Mouse (Mus musculus) ovary, postnatal 10 days (tissue): ENCODE measurements at regions not wholly inside any gene's neighbourhood (a gene's known extent, or its start where the extent isn't known, plus 50 kb on each side); places are given as distances from the start of the nearest gene placed in this dataset.

ENCODE experiments used
- DNase-seq: peaks from one replicate; pipeline ENCODE4 v3.0.0; 2022; ENCODE audit warnings: low spot score

DNA sequence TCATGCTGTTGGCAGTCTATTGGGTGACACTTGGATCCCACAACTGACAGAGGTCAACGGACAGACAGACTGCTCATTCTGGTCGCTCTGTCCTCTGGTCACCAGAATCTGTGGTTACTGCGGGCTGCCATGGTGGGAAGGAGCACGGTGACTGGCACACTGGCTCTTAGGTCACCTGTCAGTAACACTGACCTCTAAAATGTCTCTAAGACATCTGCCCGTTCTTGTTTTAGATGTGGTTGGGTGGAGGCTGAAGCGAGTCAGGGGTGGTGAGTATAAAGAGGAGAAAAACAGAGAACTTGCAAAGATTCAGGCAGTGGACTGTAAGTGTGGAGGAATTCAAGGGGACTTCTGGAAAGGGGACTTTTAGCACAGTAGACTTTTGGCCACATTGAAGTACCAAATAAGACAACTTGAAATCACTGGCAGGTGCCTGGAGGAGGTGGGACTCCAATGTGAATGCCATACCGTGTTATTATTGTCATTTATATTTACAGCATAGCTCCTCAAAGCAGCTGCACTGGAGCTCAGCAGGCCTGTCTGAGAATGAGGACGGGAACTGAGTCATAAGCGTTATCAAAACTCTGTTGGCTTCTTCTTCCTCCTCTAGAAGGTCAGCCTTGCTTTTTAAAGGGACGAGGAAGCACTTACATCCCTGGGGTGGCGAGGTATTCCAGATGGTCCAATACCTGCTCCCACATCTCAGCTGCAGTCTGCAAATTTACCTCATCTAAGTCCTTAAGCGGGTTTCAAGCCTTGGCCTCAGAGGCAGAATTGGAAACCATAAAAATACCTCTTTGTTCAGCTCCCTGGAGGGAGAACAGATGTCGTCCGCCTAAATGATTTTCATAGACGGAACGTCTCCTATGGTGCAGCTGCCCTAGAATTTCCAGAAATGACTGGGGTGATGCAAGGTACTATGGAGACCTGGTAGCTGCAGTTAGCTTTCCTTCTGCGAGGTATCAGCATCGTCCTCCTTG is 351.3 kb downstream of the Nuak1 start:
- DNase-seq: no peak

DNA sequence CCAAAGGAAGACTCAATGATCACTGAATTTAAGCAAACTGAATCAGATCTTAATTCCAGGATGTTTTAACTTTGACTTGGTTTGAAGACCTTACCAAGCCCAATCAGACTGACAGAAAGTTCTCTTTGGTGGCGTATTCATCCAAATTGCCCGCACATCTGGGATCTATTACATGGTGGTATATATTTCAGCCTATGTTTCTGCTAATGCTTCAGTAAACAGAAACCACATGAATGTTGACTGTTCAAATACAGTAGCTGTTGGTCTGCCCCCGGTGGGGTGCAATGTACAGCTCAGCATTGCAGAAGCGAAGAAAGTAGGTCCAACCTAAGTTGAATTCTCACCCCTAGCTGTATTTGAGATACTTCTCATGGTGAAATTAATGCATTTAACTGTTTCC is 346.5 kb downstream of the Nuak1 start:
- DNase-seq: no peak

DNA sequence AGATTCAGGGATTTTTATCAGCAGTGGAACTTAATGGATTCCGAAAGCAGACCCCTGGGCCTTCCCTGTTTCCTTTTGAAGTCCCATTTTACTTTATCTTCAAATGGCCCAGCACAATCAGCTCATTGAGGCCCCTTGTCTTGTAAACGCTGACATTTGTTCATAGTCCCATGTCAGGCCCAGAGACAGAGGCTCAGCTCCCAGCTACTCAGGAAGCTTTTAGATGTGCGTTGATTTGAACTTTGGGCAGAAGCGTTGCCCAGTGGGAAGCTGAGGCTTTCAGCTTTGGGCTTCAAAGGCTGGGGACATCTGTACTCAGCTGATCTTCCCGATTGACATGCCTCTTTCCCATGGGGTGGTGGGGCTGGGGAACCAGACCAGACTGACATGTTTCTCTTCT is 343.2 kb downstream of the Nuak1 start:
- DNase-seq: no peak

DNA sequence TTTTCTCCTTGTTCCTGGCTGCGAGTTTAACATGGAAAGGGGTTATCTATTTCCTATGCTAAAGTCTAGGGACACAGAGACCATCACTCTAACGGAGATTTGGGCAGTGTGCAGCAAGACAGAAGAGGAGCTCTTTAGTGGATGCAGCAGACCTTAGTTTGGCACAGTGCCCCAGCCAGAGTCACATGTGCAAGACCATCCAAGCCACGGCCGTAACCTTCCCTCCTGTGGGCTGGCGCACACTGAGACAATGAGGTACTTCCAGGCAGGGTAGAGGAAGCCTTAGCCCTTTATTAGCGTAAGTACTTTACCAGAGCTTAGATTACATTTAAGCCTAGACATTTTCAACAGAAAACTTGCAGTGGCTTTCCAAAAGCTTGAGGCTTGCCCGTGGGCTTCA is 336.4 kb downstream of the Nuak1 start:
- no peak for DNase-seq

DNA sequence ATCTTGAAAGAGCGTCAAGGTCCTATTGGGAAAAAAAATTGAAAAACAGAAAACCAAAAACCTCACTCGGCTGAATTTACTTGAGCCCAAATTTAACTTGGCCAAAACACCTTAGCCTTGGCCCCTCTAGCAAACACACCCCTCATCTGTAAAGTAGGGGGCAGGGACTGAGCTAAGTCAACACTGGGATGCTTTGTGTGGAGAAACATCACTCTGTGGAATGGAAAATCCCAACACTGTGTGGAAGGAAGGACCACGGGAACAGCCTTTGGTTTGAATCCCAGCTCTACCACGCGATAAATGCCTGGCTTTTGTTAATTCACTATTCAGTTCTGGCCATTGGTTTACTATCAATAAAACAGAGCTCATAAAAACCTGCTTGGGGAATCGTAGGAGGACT is 335.8 kb downstream of the Nuak1 start:
- DNase-seq: no peak

DNA sequence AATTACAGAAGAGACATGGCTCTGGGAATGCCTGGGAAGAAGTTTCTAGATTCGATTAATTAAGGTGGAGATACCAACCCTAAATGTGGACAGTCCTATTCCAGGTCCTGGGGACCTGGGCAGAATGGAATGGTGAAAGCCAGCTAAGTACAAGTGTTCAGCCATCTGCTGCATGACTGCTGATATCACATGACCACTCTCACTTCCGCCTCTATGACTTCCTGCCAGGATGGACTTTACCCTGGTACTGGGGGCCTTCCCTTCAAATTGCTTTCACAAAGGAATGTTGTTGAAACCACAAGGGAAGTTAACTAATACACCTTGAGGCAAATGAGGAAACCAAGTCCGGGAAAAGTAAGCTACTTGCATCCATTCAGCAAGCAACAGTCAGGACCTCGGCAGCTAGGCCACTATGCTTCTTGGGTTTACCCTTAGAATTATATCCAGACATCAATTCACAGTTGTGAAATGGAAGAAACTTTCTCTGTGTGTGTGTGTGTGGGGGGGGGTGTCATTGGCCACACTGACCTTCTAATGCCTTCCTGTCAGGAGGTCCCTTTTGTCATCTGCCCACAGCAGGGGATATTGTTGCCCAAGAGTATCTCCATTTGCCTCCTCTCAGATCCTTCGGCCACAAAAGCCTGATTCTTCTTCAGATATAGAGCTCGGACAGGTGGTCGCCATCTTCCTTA is 330.6 kb downstream of the Nuak1 start:
- no peak for DNase-seq

DNA sequence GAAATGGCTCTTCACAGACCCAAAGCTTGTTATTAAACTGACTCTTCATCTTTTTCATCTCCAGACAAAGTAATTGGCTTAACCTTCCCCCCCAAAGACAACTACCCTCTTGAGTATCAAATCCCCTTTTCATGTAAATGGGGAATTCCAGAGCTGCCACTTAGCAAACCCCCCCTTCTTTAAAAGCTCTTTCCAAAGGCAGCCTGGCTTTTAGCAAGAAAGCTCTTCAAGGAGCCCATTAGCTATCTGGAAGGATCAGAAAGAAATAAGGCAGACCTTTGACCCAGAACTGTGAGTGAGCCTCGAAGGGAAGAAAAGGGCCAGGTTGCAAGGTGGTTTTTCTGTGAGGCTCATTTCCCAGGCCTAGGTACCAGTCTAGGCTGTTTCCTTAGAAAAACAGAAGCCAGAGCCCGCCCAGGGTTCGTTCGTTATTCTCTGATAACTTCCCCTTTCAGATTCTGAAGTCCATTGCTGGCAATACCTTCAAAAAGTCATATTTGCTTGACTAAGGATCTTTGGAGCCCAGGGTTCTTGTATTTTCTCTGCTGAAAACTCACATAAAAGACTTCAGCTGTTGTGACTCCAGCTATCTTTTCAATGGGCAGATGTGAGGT is 329.9 kb downstream of the Nuak1 start:
- DNase-seq: no peak

DNA sequence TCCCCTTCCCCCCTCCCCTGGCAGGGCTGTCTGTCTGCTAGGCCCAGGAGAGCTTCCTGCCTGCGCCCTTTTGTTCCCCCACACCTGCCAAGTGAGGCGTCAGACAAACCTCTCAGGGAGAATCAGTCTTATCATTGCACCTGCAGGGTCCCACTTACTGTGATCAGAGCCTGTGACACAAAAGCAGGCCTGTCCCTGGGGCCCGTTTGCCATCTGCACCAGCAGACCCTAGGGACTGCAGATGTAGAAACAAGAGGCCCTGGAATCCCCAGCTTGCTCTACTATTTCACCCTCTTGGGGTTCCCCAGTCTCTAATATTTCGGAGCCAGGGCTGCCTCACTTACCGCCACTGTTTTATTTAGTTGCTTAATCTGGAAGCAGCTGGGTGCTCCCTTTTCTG is 328.9 kb downstream of the Nuak1 start:
- DNase-seq: no peak

DNA sequence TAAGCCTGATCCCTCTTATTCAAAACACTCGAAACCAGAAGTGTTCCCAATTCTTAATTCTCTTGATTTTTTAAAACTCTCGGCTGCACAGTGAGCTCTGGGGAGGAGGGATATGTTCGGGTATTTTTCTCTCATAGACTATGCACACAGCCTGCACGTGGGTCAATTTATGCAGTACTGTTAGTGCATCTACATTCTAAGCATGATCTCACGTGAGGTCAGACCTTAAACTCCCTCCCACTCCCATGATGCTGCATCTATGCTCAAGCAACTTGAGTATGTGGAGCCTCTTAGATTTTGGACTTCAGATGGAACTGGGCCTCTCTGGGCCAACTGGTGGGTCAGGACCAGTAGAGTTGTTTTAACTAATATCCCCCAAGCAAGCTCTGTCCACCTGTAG is 328.5 kb downstream of the Nuak1 start:
- DNase-seq: no peak

DNA sequence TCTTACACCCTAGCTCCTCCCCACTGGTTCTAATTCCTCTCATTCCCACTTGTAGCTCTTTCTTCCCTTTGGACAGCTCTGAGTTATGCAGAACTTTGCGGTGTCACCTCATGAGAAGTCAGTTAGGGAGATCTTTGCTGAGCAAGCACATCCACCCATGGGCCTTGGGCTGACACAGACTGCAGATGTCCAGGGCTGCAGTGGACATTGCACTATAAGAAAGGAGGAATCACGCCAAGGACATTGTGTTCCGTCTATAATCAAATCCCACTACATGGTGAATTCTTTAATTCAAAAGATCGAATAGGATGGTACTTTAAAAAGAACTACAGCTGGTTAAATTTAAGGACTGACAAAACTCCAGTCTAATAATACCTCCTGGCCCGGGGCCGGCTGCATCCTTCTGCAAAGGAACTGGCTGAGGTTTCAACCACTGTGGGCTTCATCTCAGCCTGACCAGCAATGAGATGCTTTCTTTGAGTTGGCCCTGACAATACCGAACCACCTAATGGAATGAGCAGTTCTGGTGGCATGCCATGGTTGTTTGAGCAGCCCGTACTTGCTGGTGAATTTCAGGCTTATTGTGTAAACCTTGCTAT is 320.3 kb downstream of the Nuak1 start:
- no peak for DNase-seq

DNA sequence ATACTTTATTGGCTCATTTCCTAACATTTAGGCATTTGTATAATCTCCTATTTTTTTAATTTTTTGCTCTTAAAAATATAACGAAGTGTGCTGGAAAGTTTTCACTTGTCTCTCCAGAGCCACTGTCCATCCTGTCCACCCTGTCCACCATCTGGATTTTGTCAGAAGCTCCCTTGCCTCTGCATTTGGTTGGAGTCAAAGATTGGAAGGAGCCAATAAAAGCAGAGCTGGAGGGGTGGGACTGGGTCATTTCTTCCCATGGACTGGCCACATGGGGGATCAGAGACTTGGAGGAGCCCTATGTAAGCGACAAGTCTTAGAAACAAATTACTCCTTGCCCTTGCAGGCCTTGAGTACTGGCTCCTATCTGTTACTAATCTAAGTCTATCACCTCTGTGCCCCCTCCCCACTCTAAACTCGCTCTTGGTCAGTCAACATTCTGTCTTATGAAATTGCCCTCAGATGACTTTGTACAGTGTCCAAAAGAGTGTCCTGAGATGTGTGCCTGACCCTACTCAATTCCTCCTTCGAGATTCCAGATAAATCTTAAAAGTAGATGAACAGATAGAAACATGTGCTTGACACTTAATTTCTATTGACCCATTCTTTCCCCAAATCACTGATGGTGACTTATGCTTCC is 303.3 kb downstream of the Nuak1 start:
- DNase-seq: no peak

DNA sequence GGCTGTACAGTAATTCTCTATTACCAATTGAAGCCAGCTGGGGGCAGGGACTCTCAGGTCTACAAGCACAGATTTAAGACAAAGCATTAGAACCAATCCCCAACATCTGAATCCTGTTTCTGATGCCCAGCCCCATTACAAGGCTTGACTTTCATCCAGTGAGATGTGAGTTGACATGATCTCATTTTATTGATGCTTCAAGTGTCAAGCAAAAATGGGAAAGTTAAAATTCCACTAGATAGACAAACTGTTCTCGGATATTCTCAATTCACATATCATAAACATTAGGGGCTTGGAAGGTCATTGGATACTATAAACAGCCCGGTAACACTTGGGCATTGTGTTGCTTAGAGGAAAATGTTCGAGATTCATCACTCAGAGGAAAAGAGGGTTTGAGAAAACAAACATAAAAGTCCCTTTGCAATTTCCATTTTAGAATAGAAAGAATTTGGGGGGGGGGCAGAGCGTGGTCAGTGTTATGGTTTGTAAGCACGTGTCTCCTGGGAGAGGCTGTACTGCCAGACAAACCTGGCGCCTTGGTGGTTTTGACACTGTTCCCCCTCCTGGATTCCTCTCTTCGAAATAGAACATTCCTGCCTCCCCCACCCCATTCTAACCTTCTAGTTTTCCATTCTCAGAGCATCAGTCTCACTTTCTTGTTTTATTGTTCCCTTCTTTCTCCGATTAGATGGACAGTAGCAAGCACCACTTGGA is 297.5 kb downstream of the Nuak1 start:
- no peak for DNase-seq

DNA sequence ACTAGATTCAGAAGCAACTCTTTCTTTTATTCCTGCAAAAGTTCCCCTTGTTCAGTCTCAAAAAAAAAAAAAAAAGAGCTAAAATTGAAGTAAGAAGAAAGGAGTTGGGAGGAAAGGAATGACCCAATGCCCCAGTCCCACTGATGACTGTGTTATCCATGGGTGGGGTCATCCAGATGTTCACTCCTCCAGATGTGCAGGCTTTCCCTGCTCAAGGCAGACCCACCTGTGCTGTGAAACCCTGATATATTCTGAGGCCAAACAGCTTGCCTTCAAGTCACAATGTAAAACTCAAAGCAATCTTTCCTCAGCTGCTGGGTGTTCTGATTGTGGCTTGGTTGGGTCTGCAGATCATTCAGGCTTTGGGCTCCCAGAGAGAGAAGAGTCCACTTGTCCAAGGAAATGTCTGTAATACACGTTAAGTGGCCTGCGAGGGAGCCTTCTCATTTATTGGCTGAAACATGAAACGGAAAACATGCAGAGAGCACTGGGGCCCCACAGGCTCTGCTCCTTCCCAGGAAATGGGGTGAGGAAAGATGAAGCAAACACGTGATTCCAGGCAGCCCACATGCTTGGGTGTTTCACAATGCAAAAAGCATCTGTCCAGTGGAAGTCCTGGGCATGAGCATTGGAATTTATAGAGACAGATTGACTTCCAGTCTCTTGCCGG is 296.6 kb downstream of the Nuak1 start:
- DNase-seq: no peak

DNA sequence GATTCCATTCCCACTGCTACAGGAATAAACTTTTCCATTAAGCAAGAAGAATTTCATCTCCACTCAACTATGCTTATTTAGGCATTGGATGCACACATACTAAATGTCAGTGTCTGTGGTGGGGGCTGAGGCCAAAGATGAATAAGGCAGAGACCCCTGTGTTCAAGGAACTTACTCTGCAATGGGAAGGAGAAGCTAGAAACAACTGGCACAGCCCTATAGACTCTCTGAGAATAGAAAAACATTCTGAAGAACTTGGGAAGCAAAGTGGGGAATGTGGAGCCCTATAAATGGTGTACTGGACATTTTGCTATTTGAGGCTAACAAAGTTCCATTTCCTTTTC is 296.1 kb downstream of the Nuak1 start:
- DNase-seq: no peak

DNA sequence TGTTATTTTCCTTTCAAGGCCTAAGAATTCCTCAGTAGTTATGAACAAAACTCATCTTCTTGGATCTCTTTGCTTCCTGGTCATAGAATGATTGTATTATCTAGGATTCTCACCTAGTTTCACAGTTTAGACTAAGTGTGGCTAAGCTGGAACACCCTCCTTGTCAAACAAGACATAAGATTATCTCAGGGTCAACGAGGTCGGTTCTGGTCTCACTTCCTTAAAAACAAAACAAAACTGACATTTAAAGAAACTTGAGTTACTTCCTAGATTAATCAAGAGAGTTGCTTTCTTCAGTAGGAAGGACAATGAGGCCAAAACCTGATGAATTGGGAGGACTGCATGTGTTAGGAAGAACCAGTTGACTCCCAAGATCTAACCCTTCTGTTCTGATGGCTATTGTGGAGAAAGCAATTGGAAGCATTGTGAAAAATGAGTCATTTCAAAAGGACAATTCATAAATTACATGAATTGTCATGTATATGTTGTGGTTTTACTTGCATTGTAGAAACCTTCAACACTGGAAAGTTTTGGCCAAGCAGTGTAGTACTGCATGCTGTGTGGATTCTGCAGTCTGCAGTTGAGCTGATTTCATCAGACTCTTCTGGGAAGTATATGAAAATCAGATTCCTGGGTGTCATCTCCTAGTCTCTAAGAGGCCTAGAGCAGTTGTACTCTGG is 293.0 kb downstream of the Nuak1 start:
- DNase-seq: no peak

DNA sequence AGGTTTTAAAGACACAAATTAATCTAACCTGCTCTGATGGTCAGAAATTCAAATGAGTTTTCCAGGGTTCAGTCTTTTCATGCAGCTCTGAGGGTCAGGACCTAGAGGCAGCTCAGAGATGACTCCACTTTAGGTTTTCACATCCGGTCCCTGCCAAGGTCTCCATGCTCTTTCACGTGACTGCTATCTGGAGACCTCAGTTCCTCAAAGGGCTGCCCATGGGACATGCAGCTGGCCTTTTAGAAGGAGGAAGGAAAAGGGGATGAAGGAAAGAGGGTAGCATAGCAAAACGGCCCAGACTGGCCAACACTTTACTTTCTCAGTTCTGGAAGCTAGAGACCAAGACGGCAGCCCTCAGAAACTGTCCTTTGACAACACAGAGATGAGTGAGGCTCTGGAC is 276.6 kb downstream of the Nuak1 start:
- no peak for DNase-seq

DNA sequence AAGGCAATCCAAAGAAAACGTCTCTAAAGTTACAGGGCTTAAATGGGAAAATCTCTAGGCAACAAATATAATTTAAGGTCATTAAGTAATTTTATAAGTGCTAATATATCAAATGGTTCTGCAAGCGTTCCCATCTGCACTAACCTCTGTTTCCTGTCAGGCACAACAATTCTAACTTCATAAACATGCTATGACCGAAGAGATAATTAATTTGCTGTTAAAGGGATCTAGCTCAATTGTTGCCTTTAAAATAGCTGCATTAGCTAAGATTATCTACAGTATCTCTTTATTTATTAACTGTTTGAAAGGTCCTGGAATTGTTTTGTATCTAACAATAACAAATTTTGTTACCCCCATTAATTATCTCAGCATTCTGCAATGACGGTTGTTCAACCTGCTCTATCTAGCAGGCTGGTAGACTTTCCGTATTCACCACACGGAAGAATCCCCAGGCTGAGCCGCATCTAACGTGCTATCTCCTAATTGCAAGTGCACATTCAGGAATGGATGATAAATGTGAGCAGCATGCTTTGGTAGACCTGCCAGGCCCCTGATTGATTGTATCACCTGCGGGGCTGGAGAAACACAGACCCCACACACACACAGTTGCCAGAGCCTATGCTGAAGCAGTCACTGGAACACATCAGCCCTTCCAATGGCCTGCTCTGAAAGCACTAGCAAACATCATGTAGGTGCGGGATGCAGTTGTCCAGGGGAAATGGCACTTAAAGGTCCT is 274.4 kb downstream of the Nuak1 start:
- no peak for DNase-seq

DNA sequence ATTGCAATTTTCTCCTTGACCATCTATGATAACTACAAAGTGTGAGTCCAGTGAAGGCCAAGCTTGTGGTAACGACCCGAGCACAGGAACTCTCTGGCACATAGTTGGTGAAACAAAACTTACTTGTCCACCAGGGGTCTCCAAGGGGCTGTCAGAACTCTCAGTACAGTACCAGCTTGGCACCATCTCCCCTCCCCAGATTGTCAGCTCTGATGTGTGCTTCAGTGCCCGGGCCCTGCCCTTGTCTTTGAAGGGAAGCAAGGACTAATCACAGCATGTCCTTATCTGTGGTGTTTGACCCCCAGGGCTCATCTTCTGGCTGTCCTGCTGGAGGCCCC is 273.9 kb downstream of the Nuak1 start:
- DNase-seq: no peak

DNA sequence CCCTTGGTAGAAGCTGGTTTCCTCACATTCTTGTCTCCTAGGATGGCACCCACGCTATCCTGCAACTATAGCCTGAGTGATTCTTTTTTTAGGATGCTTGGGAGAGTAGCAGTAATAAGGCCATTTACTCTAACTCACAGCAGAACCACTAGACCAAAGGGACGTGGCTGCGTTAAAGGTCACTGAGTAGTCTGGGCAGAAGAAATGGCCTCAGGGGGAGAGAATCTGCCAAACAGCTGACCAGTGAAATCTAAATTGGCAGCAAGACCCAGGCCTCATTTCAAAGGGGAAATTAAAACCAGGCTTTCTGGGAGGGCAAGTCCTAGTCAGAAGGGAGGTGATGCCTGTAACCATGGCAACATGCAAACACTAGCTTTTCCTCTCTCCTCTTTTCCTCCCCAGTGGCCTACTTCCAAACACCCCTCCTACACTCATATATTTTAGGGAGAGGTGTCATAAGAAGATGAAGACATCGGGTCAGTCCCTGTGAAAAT is 267.5 kb downstream of the Nuak1 start:
- DNase-seq: no peak

DNA sequence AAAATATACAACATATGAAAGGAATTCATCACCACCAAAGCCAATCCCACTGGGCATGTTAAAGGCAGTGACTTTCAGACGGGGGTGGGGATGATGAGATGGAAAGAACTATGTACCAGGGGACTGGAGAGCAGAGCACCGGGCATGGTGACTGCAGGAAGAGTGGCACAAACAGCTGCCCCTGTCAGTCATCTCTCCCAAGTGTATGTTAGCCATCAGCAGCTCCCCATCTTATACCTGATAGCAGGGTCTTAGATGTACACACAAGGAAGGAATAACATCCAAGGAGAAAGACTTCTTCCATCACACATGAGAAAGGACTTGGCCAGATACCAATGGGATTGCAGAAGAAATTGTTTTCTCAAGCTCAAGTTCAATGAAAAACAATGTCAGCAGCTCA is 257.2 kb downstream of the Nuak1 start:
- DNase-seq: no peak
